Mouse (Mus musculus) neural tube, embryonic 15.5 days (tissue): ENCODE results near the gene Cemip. TPM values are rescaled to one million over a fixed set of nuclear protein-coding genes. Genes with fewer than 3 reads are reported as not detected.
"Not testable (repeated sequence)": the region's sequence is repeated elsewhere in the genome, so short reads cannot be mapped to it uniquely, and the experiment has no call there.

Source experiments
- ATAC-seq: fragments of 200-750 bp; cut with Nextera tagmentation; 2 replicates; pipeline ENCODE4 v1.8.0; 2017; ENCODE audit warnings: mild to moderate bottlenecking, moderate TSS enrichment, moderate library complexity; ENCODE audit not compliant: low FRiP score
- H3K27ac ChIP-seq: fragments of 300-500 bp; sonication (generic); replicated peaks from 2 replicates; pipeline ENCODE4 v1.5.1; 2015; ENCODE audit warnings: mild to moderate bottlenecking, inconsistent platforms
- H3K27me3 ChIP-seq: fragments of 300-500 bp; sonication (generic); replicated peaks from 2 replicates; pipeline ENCODE4 v1.6.1; 2015; ENCODE audit warnings: inconsistent platforms
- H3K36me3 ChIP-seq: fragments of 300-500 bp; sonication (generic); 2 replicates; pipeline ENCODE4 v1.6.1; 2015; ENCODE audit warnings: inconsistent platforms
- H3K4me1 ChIP-seq: fragments of 300-500 bp; sonication (generic); 2 replicates; pipeline ENCODE4 v1.6.1; 2015; ENCODE audit warnings: inconsistent platforms
- H3K4me2 ChIP-seq: fragments of 300-500 bp; sonication (generic); 2 replicates; pipeline ENCODE4 v1.6.1; 2015; ENCODE audit warnings: inconsistent platforms, mild to moderate bottlenecking, moderate library complexity
- H3K4me3 ChIP-seq: fragments of 300-500 bp; sonication (generic); replicated peaks from 2 replicates; pipeline ENCODE4 v1.5.1; 2015; ENCODE audit warnings: mild to moderate bottlenecking, inconsistent platforms
- H3K9ac ChIP-seq: fragments of 300-500 bp; sonication (generic); replicated peaks from 2 replicates; pipeline ENCODE4 v1.6.1; 2015; ENCODE audit warnings: mild to moderate bottlenecking, inconsistent platforms
- H3K9me3 ChIP-seq: fragments of 300-500 bp; sonication (generic); replicated peaks from 2 replicates; pipeline ENCODE4 v1.6.1; 2016; ENCODE audit warnings: inconsistent platforms
- WGBS: fragments of 180-500 bp; shearing (Covaris S2); methylation state at CpG from one replicate; pipeline ENCODE4 v1.1.7; 2015; ENCODE audit warnings: mixed read lengths; 5-methylcytosine and 5-hydroxymethylcytosine counted together
- polyA plus RNA-seq: library from polyadenylated mRNA; unstranded; fragments of >200 nt; fragmentation: Nextera tagmentation; extraction: Ambion mirVana; gene quantifications from 2 replicates; pipeline ENCODE4 v1.2.1, GENCODE M21; 2015

Gene Cemip
- polyA plus RNA-seq, 1 experiment from 2014 or later, result 0.83 TPM

DNA sequence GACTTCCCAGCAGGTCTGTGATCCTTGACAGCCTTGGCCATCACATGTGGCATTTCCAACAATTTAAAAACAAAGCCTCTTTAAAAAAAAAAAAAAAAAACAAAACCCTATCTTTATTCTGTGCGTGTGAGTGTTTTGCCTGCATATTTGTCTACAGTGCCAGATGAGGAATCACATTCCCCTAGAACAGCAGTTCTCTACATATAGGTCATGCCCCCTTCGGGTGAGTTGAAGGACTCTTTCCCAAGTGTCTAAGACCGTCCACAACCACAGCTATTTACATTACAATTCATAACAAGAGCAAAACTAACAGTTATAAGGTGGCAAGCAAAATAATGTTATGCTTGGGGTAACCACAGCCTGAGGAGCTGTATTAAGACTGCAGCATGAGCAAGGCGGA lies 184.9 kb downstream of the Cemip start:
- no peak for ATAC-seq
- Histone ChIP-seq H3K9me3 (no peaks in the 10 kb centered on the region), H3K27me3 (no peaks in the 10 kb centered on the region), H3K4me2 (no peak overlapping the region), H3K27ac (no peak overlapping the region), H3K9ac (no peak overlapping the region), H3K4me1 (no peaks in the 10 kb centered on the region), H3K4me3 (no peak overlapping the region), H3K36me3 (peaks cover 52% of the 10 kb centered on the region)
- 94% methylated on average over 4 of the region's 4 CpGs for WGBS

GRCm38 (mm10) chr7:83900519-83900918 lies 185.8 kb downstream of the Cemip start:
- peaks cover 56% of the 10 kb centered on the region for H3K36me3 ChIP-seq
- no peak overlapping the region for H3K4me2 ChIP-seq
- no peak overlapping the region for H3K27ac ChIP-seq
- WGBS, result 76% methylated on average over 3 of the region's 3 CpGs
- no peaks in the 10 kb centered on the region; the same call in 1 of the 2 replicates for H3K4me1 ChIP-seq
- no peaks in the 10 kb centered on the region for H3K27me3 ChIP-seq
- ATAC-seq, result no peak
- no peak overlapping the region for H3K4me3 ChIP-seq
- no peaks in the 10 kb centered on the region for H3K9me3 ChIP-seq
- no peak overlapping the region for H3K9ac ChIP-seq

GRCm38 (mm10) chr7:83898267-83898666 lies 188.0 kb downstream of the Cemip start:
- Histone ChIP-seq H3K9me3 (no peaks in the 10 kb centered on the region), H3K4me1 (peaks cover 17% of the 10 kb centered on the region), H3K36me3 (peaks cover 60% of the 10 kb centered on the region), H3K27me3 (no peaks in the 10 kb centered on the region), H3K27ac (no peak overlapping the region), H3K9ac (no peak overlapping the region), H3K4me3 (no peak overlapping the region), H3K4me2 (no peak overlapping the region)
- 95% methylated on average over 11 of the region's 11 CpGs for WGBS
- no peak for ATAC-seq

DNA sequence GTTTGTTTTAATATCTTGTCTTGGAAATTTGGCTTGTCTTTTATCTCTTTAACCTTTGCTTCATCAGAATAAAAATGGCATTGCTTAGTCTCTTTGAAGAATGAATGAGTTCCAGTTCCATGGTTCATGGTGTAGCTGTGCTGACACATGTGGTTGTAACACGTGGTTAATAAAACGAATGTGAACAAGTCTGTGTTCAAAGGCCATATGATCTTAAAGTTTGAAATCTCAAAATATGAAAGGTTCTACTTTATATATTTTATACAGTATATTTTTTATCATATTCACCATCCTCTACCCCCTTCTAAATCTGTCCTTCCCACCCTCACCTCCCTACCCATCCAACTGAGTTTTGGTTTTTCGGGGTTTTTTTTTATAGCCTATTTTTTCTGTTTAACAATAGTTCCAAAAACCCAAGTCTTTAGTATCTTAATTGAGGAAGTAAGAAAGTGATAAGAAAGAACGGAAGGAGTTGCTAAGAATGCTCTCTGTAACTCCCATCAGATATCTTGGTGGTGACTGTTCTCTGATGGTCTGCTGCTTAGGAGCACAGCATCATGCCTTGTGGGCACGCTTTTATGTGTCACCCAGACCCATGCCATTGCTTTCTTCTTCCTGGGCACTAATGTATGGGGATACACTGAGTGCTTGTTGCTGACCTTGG lies 190.1 kb downstream of the Cemip start:
- ATAC-seq, result no peak
- 95% methylated on average over 5 of the region's 5 CpGs for WGBS
- H3K4me1 ChIP-seq, result peaks cover 29% of the 10 kb centered on the region

GRCm38 (mm10) chr7:83894348-83894747 lies 192.0 kb downstream of the Cemip start:
- ATAC-seq, result no peak
- Histone ChIP-seq H3K27me3 (no peaks in the 10 kb centered on the region), H3K36me3 (peaks cover 34% of the 10 kb centered on the region), H3K4me2 (no peak overlapping the region), H3K9me3 (no peaks in the 10 kb centered on the region), H3K4me1 (peaks cover 29% of the 10 kb centered on the region), H3K4me3 (no peak overlapping the region), H3K27ac (no peak overlapping the region), H3K9ac (no peak overlapping the region)
- WGBS, result 98% methylated on average over 1 of the region's 1 CpGs

More for the DNA sequence above, 190.1 kb downstream of the Cemip start:
- Histone ChIP-seq H3K4me2 (no peak overlapping the region), H3K9ac (no peak overlapping the region), H3K9me3 (no peaks in the 10 kb centered on the region), H3K27me3 (no peaks in the 10 kb centered on the region), H3K27ac (no peak overlapping the region), H3K36me3 (peaks cover 49% of the 10 kb centered on the region), H3K4me3 (no peak overlapping the region)

DNA sequence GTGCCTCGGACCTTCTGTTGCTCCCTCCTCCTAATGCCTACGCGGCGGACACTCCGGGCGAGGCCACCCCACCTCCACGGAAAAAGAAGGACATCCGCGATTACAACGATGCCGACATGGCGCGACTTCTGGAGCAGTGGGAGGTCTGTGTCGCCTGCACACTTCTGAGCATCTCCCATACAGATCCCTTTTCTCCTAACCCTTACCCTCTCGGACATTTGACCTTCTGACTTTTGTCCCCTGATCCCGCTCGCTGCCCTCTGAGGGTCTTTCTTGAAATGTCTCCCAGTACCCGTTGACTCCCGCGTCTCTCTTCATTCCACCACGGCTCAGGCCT lies 194.0 kb downstream of the Cemip start:
- peak; percentile 58 for ATAC-seq
- peak overlapping the region; percentile 81 for H3K4me3 ChIP-seq
- WGBS, result under 1% methylated on average over 21 of the region's 21 CpGs
- peak overlapping the region; percentile 89 for H3K27ac ChIP-seq
- H3K9me3 ChIP-seq, result no peaks in the 10 kb centered on the region
- peaks cover 13% of the 10 kb centered on the region for H3K36me3 ChIP-seq
- peak overlapping the region; percentile 76 for H3K9ac ChIP-seq
- H3K27me3 ChIP-seq, result no peaks in the 10 kb centered on the region
- H3K4me1 ChIP-seq, result peaks cover 29% of the 10 kb centered on the region
- H3K4me2 ChIP-seq, result peak overlapping the region; percentile 86

DNA sequence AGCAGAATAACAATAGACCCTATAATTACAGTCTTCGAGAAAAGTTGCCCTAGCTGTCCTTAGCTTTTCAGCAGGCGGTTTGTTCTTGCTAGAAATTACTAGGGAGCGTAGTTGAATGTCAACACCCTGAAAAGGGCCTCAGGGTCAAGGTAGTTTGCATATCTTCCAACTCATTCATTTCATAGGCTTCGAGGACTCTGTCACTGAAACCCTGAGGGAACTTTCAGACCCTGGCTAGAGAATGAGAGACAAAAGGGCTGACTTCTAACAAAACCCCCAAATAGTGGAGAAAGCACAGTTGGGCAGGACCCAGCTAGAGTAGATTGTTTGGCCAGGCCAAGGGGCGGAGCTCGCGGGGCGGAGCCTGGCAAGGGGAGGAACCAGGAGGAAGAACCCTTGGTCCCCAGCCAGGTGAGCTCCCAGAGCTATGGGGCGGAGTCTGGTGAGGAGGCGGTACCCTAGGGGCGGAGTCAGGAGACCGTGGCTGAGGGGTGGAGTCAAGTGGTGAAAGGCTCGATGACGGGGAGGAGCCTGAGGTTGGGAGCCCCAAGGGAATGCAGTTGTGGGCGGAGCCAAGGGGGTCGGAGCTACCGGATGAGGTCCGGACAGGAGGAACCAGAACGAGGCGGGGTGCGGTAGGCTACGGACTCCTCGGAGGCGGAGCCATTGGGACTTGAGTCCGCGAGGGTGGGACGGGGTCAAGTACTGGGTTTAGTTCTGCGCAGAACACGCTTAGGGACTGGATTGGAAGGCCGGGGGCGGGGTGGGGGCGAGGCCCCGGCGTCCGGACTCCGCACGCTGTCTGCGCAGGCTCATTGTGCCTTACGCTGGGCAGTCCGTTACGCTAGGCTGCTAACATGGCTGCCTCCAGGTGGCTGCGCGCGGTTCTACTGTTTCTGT lies 194.6 kb downstream of the Cemip start:
- peak overlapping the region; percentile 89 for H3K27ac ChIP-seq
- H3K9ac ChIP-seq, result peak overlapping the region; percentile 76
- H3K9me3 ChIP-seq, result no peaks in the 10 kb centered on the region
- H3K4me3 ChIP-seq, result peak overlapping the region; percentile 81
- peaks cover 11% of the 10 kb centered on the region for H3K36me3 ChIP-seq
- H3K27me3 ChIP-seq, result no peaks in the 10 kb centered on the region
- WGBS, result 3% methylated on average over 43 of the region's 44 CpGs
- peak overlapping the region; percentile 86 for H3K4me2 ChIP-seq
- H3K4me1 ChIP-seq, result peaks cover 29% of the 10 kb centered on the region
- ATAC-seq, result peak; percentile 97

GRCm38 (mm10) chr7:83889946-83890345 lies 196.4 kb downstream of the Cemip start:
- not testable (repeated sequence) for H3K4me3 ChIP-seq, ATAC-seq, H3K27me3 ChIP-seq, H3K4me2 ChIP-seq, H3K36me3 ChIP-seq, H3K9ac ChIP-seq, H3K27ac ChIP-seq, H3K9me3 ChIP-seq
- peaks cover 31% of the 10 kb centered on the region for H3K4me1 ChIP-seq
- 91% methylated on average over 5 of the region's 5 CpGs for WGBS

GRCm38 (mm10) chr7:83889383-83889782 lies 196.9 kb downstream of the Cemip start:
- Histone ChIP-seq H3K9ac (no peak overlapping the region), H3K27me3 (no peaks in the 10 kb centered on the region), H3K4me2 (no peak overlapping the region), H3K4me3 (no peak overlapping the region), H3K9me3 (no peaks in the 10 kb centered on the region), H3K36me3 (no peaks in the 10 kb centered on the region), H3K27ac (no peak overlapping the region), H3K4me1 (peaks cover 32% of the 10 kb centered on the region)
- ATAC-seq, result no peak
- 69% methylated on average over 3 of the region's 3 CpGs for WGBS

GRCm38 (mm10) chr7:83886366-83887129 lies 199.8 kb downstream of the Cemip start:
- Histone ChIP-seq H3K9me3 (no peaks in the 10 kb centered on the region), H3K4me3 (no peak overlapping the region), H3K27ac (no peak overlapping the region), H3K27me3 (no peaks in the 10 kb centered on the region), H3K9ac (no peak overlapping the region), H3K4me1 (peaks cover 26% of the 10 kb centered on the region), H3K36me3 (no peaks in the 10 kb centered on the region), H3K4me2 (no peak overlapping the region)
- ATAC-seq, result no peak
- WGBS, result 94% methylated on average over 6 of the region's 6 CpGs

- ATAC-seq, result no peak
- no peaks in the 10 kb centered on the region for H3K36me3 ChIP-seq
- no peak overlapping the region for H3K4me2 ChIP-seq
- H3K9ac ChIP-seq, result no peak overlapping the region
- 89% methylated on average over 4 of the region's 4 CpGs for WGBS
- H3K9me3 ChIP-seq, result no peaks in the 10 kb centered on the region
- no peak overlapping the region for H3K4me3 ChIP-seq
- no peaks in the 10 kb centered on the region for H3K27me3 ChIP-seq
- H3K4me1 ChIP-seq, result peaks cover 31% of the 10 kb centered on the region
- no peak overlapping the region for H3K27ac ChIP-seq
Observed at GRCm38 (mm10) chr7:83885835-83886234, 200.5 kb downstream of the Cemip start.
